In genomic region chr8:69919876-69920662, GRCm38 (mm10) we compare ENCODE assay signal across 8 mouse cellular contexts. TPM values are rescaled to one million over a fixed set of nuclear protein-coding genes. Genes with fewer than 3 reads are reported as not detected.
DNase-seq lines count a peak whose midpoint lies in the region; TF ChIP-seq lines count a peak whose summit lies in the region.

No protein-coding gene starts in this region.

- 52% methylated on average over 11 of the region's 11 CpGs for WGBS in limb, embryonic 10.5 days

- H3K4me3 ChIP-seq in CH12.LX (replicated peaks in 1 of 3; ENCODE audit: low read depth in 2 of 3, low read length in 2 of 3, poor library complexity in 1 of 3): peak overlapping the region in 2 of 3 experiments; percentile 12 to 26
- H3K4me3 ChIP-seq in embryonic fibroblast, embryonic 13.5 days (ENCODE audit: insufficient read depth, low read length): no peak overlapping the region
- H3K4me3 ChIP-seq in limb, embryonic 10.5 days: no peak overlapping the region; the same call in 1 of the 2 replicates

- peak; percentile 93 for TF ChIP-seq EP300 in CH12.LX (IDR thresholded peaks at IDR 0.05; ENCODE audit: low read length)

- H3K27me3 ChIP-seq in CH12.LX (replicated peaks): no peaks in the 10 kb centered on the region
- H3K27me3 ChIP-seq in limb, embryonic 10.5 days (ENCODE audit: low read depth, poor library complexity, severe bottlenecking): no peaks in the 10 kb centered on the region

- peak overlapping the region; percentile 98 for H3K27ac ChIP-seq in CH12.LX (ENCODE audit: insufficient read depth, low read depth)
- peak overlapping the region; percentile 53 for H3K27ac ChIP-seq in embryonic fibroblast, embryonic 13.5 days (ENCODE audit: insufficient read depth, low read length)
- H3K27ac ChIP-seq in limb, embryonic 10.5 days: peak overlapping the region; percentile 79

- H3K9me3 ChIP-seq in CH12.LX (replicated peaks; ENCODE audit: low read length): no peaks in the 10 kb centered on the region
- no peaks in the 10 kb centered on the region for H3K9me3 ChIP-seq in limb, embryonic 10.5 days (replicated peaks)

- intact Hi-C loops in heart, postnatal 36 days (cut with DNase I): loop anchor here (1.0 to 5.0 kb wide), 6 partner anchors 45 to 302 kb away; partner anchors contain the start of gene Ncan

- peak overlapping the region; percentile 83 for H3K9ac ChIP-seq in CH12.LX (ENCODE audit: insufficient read depth, low read depth)

- in situ Hi-C loops in CH12.LX (cut with MboI; ENCODE audit: low pct_ligation_motif_present, low pct_unique_long_range_greater_than_20kb, low sequenced_read_pairs): loop anchor here (5.0 kb wide), 1 partner anchor 82 kb away; no protein-coding TSS in a partner anchor

- peak; percentile 47; the same call in 1 of the 2 replicates for TF ChIP-seq POLR2A in CH12.LX (IDR thresholded peaks at IDR 0.05; ENCODE audit: low read depth, low read length)
- TF ChIP-seq POLR2A in embryonic fibroblast, embryonic 13.5 days (IDR thresholded peaks at IDR 0.05; ENCODE audit: low read depth, low read length): no peak

- TF ChIP-seq CTCF in CH12.LX (conservative IDR thresholded peaks at IDR 0.05 in 1 of 2, IDR thresholded peaks at IDR 0.05 in 1 of 2; ENCODE audit: low read depth in 2 of 2, low read length in 2 of 2): no peak
- TF ChIP-seq CTCF in embryonic fibroblast, embryonic 13.5 days (IDR thresholded peaks at IDR 0.05; ENCODE audit: borderline replicate concordance, insufficient read depth, low read length): no peak

- peak; percentile 99 for DNase-seq in CH12.LX (ENCODE audit: extremely low read depth)
- peak; percentile 98 for DNase-seq in R1 (ENCODE audit: low read depth, low spot score)
- peak; percentile 36 to 46 for DNase-seq in heart, postnatal 36 days
- peak; percentile 74 for DNase-seq in limb, embryonic 10.5 days (ENCODE audit: low spot score)
- DNase-seq in mesoderm, embryonic 11.5 days (ENCODE audit: low read depth, low spot score): peak; percentile 81
- DNase-seq in spleen, postnatal 4 days (ENCODE audit: low spot score in 2 of 2): peak; percentile 76 to 83
- no peak for DNase-seq in urinary bladder, postnatal 4 days (ENCODE audit: low spot score in 2 of 2)

- no peak for TF ChIP-seq RAD21 in CH12.LX (IDR thresholded peaks at IDR 0.05; ENCODE audit: low read depth, low read length)

- dilution Hi-C loops in CH12.LX (cut with MboI; ENCODE audit: extremely low pct_ligation_motif_present, extremely low pct_unique_long_range_greater_than_20kb, low sequenced_read_pairs): no loop called here

- peak overlapping the region; percentile 84 for H3K4me2 ChIP-seq in CH12.LX (ENCODE audit: insufficient read depth, low read depth, poor library complexity, severe bottlenecking)

- peaks cover 31 to 75% of the 10 kb centered on the region in 2 experiments for H3K36me3 ChIP-seq in CH12.LX (replicated peaks in 1 of 2; ENCODE audit: control insufficient read depth in 1 of 2, insufficient read depth in 1 of 2, low read length in 1 of 2)
- H3K36me3 ChIP-seq in limb, embryonic 10.5 days: peaks cover 55% of the 10 kb centered on the region

- H3K4me1 ChIP-seq in CH12.LX (ENCODE audit: control insufficient read depth in 1 of 2, insufficient read depth in 2 of 2): peaks cover 28 to 52% of the 10 kb centered on the region in 2 experiments
- H3K4me1 ChIP-seq in embryonic fibroblast, embryonic 13.5 days (ENCODE audit: control insufficient read depth, insufficient read depth, low read length): peaks cover 16% of the 10 kb centered on the region
- peaks cover 23% of the 10 kb centered on the region for H3K4me1 ChIP-seq in limb, embryonic 10.5 days

- peaks cover 14% of the 10 kb centered on the region for H3K79me2 ChIP-seq in CH12.LX (replicated peaks; ENCODE audit: control insufficient read depth, extremely low read depth, insufficient read depth, poor library complexity, severe bottlenecking)

TF ChIP-seq in CH12.LX, 34 proteins besides CTCF, POLR2A, EP300 and RAD21 (continues in another document):
- TF ChIP-seq IRF4 (IDR thresholded peaks at IDR 0.05; ENCODE audit: low read depth, low read length): peak; percentile 100
- no peak for TF ChIP-seq GABPA (IDR thresholded peaks at IDR 0.05; ENCODE audit: insufficient replicate concordance, low read depth, low read length)
- TF ChIP-seq RCOR1 (conservative IDR thresholded peaks at IDR 0.05; ENCODE audit: low read depth, low read length): peak; percentile 93
- TF ChIP-seq BHLHE40 (IDR thresholded peaks at IDR 0.05; ENCODE audit: low read depth, low read length): peak; percentile 97
- TF ChIP-seq ZC3H11A (IDR thresholded peaks at IDR 0.05; ENCODE audit: low read depth, low read length): peak; percentile 94
- TF ChIP-seq HCFC1 (IDR thresholded peaks at IDR 0.05; ENCODE audit: low read depth, low read length): peak; percentile 64
- TF ChIP-seq USF2 (conservative IDR thresholded peaks at IDR 0.05; ENCODE audit: low read depth, low read length): peak; percentile 99
- TF ChIP-seq MAX (IDR thresholded peaks at IDR 0.05; ENCODE audit: low read length): peak; percentile 97
- peak; percentile 94 for TF ChIP-seq MEF2A (IDR thresholded peaks at IDR 0.05; ENCODE audit: borderline replicate concordance, low read depth, low read length)
- no peak for TF ChIP-seq CHD1 (IDR thresholded peaks at IDR 0.05; ENCODE audit: low read depth, low read length)
- no peak for TF ChIP-seq UBTF (IDR thresholded peaks at IDR 0.05; ENCODE audit: low read depth, low read length)
- TF ChIP-seq E2F4 (IDR thresholded peaks at IDR 0.05; ENCODE audit: insufficient replicate concordance, low read depth, low read length): no peak
- TF ChIP-seq ZKSCAN1 (IDR thresholded peaks at IDR 0.05; ENCODE audit: borderline replicate concordance, low read depth, low read length): no peak
- peak; percentile 95 for TF ChIP-seq SIN3A (IDR thresholded peaks at IDR 0.05; ENCODE audit: low read length)
- TF ChIP-seq CHD2 (IDR thresholded peaks at IDR 0.05; ENCODE audit: low read length): peak; percentile 67; the same call in 1 of the 2 replicates
- no peak for TF ChIP-seq PAX5 (IDR thresholded peaks at IDR 0.05; ENCODE audit: low read length)
- peak; percentile 79; the same call in 1 of the 2 replicates for TF ChIP-seq MAZ (IDR thresholded peaks at IDR 0.05; ENCODE audit: low read depth, low read length)
- TF ChIP-seq ELF1 (IDR thresholded peaks at IDR 0.05; ENCODE audit: low read depth, low read length): peak; percentile 86
- TF ChIP-seq NELFE (IDR thresholded peaks at IDR 0.05; ENCODE audit: low read depth, low read length): no peak
- peak; percentile 90 for TF ChIP-seq MXI1 (IDR thresholded peaks at IDR 0.05; ENCODE audit: low read depth, low read length)
- TF ChIP-seq MAFK (IDR thresholded peaks at IDR 0.05; ENCODE audit: insufficient replicate concordance, low read length): no peak
- no peak for TF ChIP-seq KAT2A (IDR thresholded peaks at IDR 0.05; ENCODE audit: insufficient replicate concordance, low read length)
- TF ChIP-seq TCF12 (IDR thresholded peaks at IDR 0.05; ENCODE audit: low read depth, low read length): peak; percentile 83
- no peak for TF ChIP-seq ZNF384 (IDR thresholded peaks at IDR 0.05; ENCODE audit: low read depth, low read length)
- TF ChIP-seq NRF1 (IDR thresholded peaks at IDR 0.05; ENCODE audit: low read depth, low read length): peak; percentile 76
- TF ChIP-seq ETS1 (conservative IDR thresholded peaks at IDR 0.05; ENCODE audit: low read depth, low read length): peak; percentile 97
- peak; percentile 99 for TF ChIP-seq JUN (IDR thresholded peaks at IDR 0.05; ENCODE audit: insufficient read depth, low read depth, low read length)
- TF ChIP-seq ZMIZ1 (IDR thresholded peaks at IDR 0.05; ENCODE audit: low read depth, low read length): no peak
- no peak for TF ChIP-seq SMC3 (IDR thresholded peaks at IDR 0.05; ENCODE audit: low read depth, low read length)
- TF ChIP-seq TBP (conservative IDR thresholded peaks at IDR 0.05; ENCODE audit: low read depth, low read length): peak; percentile 84
- peak; percentile 70 for TF ChIP-seq MYC (IDR thresholded peaks at IDR 0.05; ENCODE audit: low read depth, low read length)
- peak; percentile 97 for TF ChIP-seq JUND (conservative IDR thresholded peaks at IDR 0.05; ENCODE audit: low read depth, low read length)
- TF ChIP-seq USF1 (IDR thresholded peaks at IDR 0.05; ENCODE audit: low read depth, low read length): peak; percentile 98

RNA-seq across cellular contexts. Expression of gene Yjefn3, which starts 17.6 kb away (rescaled TPM):
- 8.0 and 9.5 TPM in 2 replicates for total RNA-seq in CH12.LX (2012; rRNA removed)
- total RNA-seq in CH12.LX (2014; rRNA removed): 3.3 and 3.6 TPM in 2 replicates
- 8.4 and 10.5 TPM in 2 replicates for polyA plus RNA-seq in CH12.LX (2012; ENCODE audit: insufficient read length, low read depth)
- not detected in 2 replicates for polyA plus RNA-seq in embryonic fibroblast, embryonic 13.5 days (2011; ENCODE audit: insufficient read length, low read depth, missing spikeins)
- total RNA-seq in heart, postnatal 36 days (2021): 10 to 100 TPM in 1 of 2 experiments, 1 to 10 TPM in 1; 9.1 to 12.1 TPM
- 2.0 and 2.9 TPM in 2 replicates for polyA plus RNA-seq in limb, embryonic 10.5 days (2016; fragmentation: Nextera tagmentation; extraction: Ambion mirVana)

RNA-seq across cellular contexts. Expression of gene Ndufa13, which starts 17.7 kb away (rescaled TPM):
- 153 and 177 TPM in 2 replicates for total RNA-seq in CH12.LX (2012; rRNA removed)
- 60.9 and 74.7 TPM in 2 replicates for total RNA-seq in CH12.LX (2014; rRNA removed)
- polyA plus RNA-seq in CH12.LX (2012; ENCODE audit: insufficient read length, low read depth): 90.1 and 104 TPM in 2 replicates
- 62.9 and 77.5 TPM in 2 replicates for polyA plus RNA-seq in embryonic fibroblast, embryonic 13.5 days (2011; ENCODE audit: insufficient read length, low read depth, missing spikeins)
- 100 to 1,000 TPM; 451 to 482 TPM for total RNA-seq in heart, postnatal 36 days (2021)
- 165 and 166 TPM in 2 replicates for polyA plus RNA-seq in limb, embryonic 10.5 days (2016; fragmentation: Nextera tagmentation; extraction: Ambion mirVana)

RNA-seq across cellular contexts. Expression of gene Tssk6, which starts 18.1 kb away (rescaled TPM):
- total RNA-seq in CH12.LX (2012; rRNA removed) (1.5 and 1.8 TPM in 2 replicates), CH12.LX (2014; rRNA removed) (0.35 and 0.44 TPM in 2 replicates)
- polyA plus RNA-seq in CH12.LX (2012; ENCODE audit: insufficient read length, low read depth): 1.7 and 2.3 TPM in 2 replicates
- polyA plus RNA-seq in embryonic fibroblast, embryonic 13.5 days (2011; ENCODE audit: insufficient read length, low read depth, missing spikeins): 0.39 and 0.50 TPM in 2 replicates
- total RNA-seq in heart, postnatal 36 days (2021): not detected
- polyA plus RNA-seq in limb, embryonic 10.5 days (2016; fragmentation: Nextera tagmentation; extraction: Ambion mirVana): 5.0 and 5.9 TPM in 2 replicates

RNA-seq across cellular contexts. Expression of gene Cilp2, which starts 32.6 kb away (rescaled TPM):
- total RNA-seq in CH12.LX (2012; rRNA removed) (0.08 TPM in 2 replicates), CH12.LX (2014; rRNA removed) (0.04 TPM in 1 of 2 replicates, not detected in the other)
- polyA plus RNA-seq in CH12.LX (2012; ENCODE audit: insufficient read length, low read depth): 0.07 TPM in 1 of 2 replicates, not detected in the other
- polyA plus RNA-seq in embryonic fibroblast, embryonic 13.5 days (2011; ENCODE audit: insufficient read length, low read depth, missing spikeins): not detected in 2 replicates
- 1 to 10 TPM; 1.7 to 2.4 TPM for total RNA-seq in heart, postnatal 36 days (2021)
- polyA plus RNA-seq in limb, embryonic 10.5 days (2016; fragmentation: Nextera tagmentation; extraction: Ambion mirVana): 0.40 TPM in 2 replicates

Comparison
In these comparisons a context has a peak if more than half of its experiments do, and no peak if none do; other contexts are left out.
1. DNase-seq: peak in CH12.LX (single experiment), R1 (single experiment), heart, postnatal 36 days (2 of 2), limb, embryonic 10.5 days (single experiment), mesoderm, embryonic 11.5 days (single experiment) and spleen, postnatal 4 days (2 of 2); none in urinary bladder, postnatal 4 days (0 of 2).
2. H3K4me3 ChIP-seq: peak in CH12.LX (2 of 3); none in embryonic fibroblast, embryonic 13.5 days (single experiment) and limb, embryonic 10.5 days (single experiment).
3. Peak in every context shown above with its lines, with median percentiles within 50 percentile points of each other: H3K27ac ChIP-seq.